Mouse (Mus musculus): ENCODE results near the gene Map4k2. TPM values are rescaled to one million over a fixed set of nuclear protein-coding genes. Genes with fewer than 3 reads are reported as not detected.
A peak's percentile ranks its signal among the peaks of the same experiment; 100 is the strongest.

Map4k2 gene
- total and polyA plus RNA-seq, 3 experiments: 36.1 to 161 (median 38.5) TPM

DNA sequence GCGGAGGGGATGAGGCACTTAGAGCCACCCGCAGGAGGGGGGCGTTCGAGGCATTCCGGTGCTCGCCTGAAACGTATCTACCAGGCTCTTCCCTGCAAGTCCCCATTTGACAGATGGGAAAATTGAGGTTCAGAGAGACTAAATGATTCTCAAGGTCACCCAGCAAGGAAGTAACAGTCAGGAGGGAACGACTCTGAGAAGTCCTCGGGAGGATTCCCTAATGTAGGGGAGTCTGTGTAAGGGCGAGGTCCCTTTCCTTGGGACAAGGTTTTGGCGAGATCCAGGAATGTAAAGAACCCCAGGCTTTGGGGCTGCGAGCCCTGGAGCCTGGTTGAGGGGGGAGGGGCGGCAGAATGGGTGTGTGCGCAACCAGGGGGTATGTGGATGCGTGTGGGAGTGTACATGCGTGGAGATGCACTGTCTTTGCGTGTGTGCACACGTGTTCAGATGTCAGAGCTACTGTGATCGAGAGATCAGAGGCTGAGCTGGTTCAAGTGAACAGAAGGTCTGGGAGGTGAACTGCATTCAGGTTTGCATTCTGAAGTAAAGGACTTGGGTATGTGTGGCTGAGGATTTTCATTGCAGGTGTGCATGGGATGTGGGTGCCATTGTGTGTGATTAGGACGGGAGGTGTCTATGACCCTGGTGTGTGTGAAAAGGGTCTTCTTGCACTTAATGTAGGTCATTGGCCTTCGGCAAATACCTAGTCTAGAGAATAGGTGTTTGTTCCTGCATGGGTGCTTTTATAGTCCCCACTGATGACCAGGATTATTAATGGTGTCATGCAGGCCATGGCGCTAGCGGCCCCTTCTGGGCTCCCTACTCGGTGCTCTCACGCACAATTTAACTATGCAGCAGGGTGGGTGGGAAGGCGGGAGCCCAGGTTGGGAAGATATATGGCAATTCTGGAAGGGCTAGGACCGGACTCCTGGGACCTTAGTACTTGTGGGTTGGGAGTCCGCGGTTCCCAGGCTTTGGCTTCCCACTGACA lies 59.5 kb downstream of the Map4k2 start:
- peak; percentile 29 for DNase-seq

DNA sequence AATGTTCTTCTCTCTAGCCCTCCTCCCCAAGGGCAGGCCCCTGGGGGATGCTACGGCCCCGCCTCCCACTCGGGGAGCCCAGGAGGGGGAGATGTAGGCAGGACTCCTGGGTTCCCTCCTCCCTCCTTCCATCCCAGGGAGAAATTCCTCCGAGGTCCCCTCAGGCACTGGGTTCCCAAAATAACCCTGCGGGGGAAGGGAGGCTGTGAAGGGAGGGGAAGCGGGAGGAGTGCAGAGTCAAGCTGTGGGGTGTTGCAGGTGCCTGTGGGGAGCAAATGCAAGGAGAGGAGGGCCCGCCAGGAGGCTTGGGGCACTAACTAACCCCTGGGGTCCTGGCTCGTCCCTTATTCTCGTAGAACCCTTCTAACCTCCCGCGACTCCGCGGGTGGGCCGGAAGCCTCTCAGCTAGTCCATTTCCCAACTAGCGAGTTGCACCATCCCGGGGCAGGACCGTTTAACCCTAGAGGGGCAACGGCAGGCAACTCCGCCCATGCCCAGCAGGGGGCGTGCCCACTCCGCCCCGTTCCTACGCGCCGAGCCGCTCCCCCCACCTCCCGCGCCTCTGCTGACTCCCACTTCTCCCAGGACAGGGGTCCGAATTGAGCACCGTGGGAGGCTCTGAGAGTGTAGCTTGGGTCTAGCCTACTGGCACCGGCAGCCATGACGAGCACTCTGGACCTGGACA lies 60.3 kb downstream of the Map4k2 start:
- DNase-seq: peak; percentile 85

DNA sequence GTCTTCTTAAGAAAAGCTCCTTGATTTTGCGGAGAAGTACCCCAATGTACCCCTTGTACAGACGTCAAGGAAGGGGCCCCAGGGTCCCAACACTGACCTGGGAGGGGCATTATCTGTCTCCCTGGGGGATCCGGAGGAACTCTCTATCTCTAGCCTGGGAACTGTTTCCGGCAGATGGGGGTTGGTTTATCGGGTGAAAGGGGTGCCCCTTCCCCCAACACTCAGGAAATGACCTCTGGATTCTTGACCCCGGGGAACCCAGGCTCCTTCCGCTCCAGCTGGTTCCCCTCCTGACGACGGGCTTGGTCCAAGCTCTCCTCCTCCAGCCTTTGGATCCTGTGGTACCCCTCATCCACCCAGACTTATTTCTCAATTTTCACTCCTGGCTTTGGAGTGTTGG lies 61.0 kb downstream of the Map4k2 start:
- peak; percentile 58 for DNase-seq

DNA sequence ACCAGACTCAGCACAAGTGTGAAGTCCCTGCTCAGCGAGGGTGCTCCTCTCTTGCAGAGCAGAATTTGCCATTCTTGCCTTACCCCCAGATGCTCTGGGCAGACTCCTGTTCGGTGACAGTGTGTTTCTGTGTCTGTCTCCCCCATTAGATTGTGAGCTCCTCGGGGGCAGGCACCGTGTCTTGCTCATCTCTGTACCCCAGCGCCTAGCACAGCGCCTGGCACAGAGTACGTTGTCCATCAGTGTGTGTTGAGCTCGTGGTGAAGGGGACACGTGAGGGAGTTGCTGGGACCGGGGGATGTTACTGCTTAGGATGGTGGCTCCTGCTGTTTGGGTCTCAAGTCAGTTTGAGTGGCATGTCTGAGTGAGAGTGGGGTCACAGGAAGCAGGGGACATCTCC lies 62.9 kb downstream of the Map4k2 start:
- no peak for DNase-seq

Small RNA genes within 50 kb of the gene (microRNA-seq; reads per million reads assigned to microRNA genes)
- 0.88 to 1.2 reads per million in 2 experiments for gene Mir6989

Other genes starting within 250 kb of the Map4k2 start
- not detected for gene AC131692.1, start 246.7 kb upstream of the Map4k2 start, total RNA-seq (2021)
- not detected in 2 replicates for gene AC131692.1, start 246.7 kb upstream of the Map4k2 start, polyA plus RNA-seq (2012; rRNA removed)
- not detected for gene Naaladl1, start 235.4 kb upstream of the Map4k2 start, total RNA-seq (2021)
- 0.09 and 0.13 TPM in 2 replicates for gene Naaladl1, start 235.4 kb upstream of the Map4k2 start, polyA plus RNA-seq (2012; rRNA removed)
- 10 to 100 TPM; 15.7 to 16.5 TPM for gene Sac3d1, start 222.5 kb upstream of the Map4k2 start, total RNA-seq (2021)
- 92.6 and 97.2 TPM in 2 replicates for gene Sac3d1, start 222.5 kb upstream of the Map4k2 start, polyA plus RNA-seq (2012; rRNA removed)
- gene Snx15, start 212.8 kb upstream of the Map4k2 start, total RNA-seq (2021): 10 to 100 TPM; 27.0 to 28.2 TPM
- 76.8 and 81.1 TPM in 2 replicates for gene Snx15, start 212.8 kb upstream of the Map4k2 start, polyA plus RNA-seq (2012; rRNA removed)
- 1 to 10 TPM; 1.8 to 2.6 TPM for gene Batf2, start 200.2 kb upstream of the Map4k2 start, total RNA-seq (2021)
- 5.0 and 6.6 TPM in 2 replicates for gene Batf2, start 200.2 kb upstream of the Map4k2 start, polyA plus RNA-seq (2012; rRNA removed)
- 10 to 100 TPM; 84.1 to 96.5 TPM for gene Arl2, start 199.6 kb upstream of the Map4k2 start, total RNA-seq (2021)
- 313 and 329 TPM in 2 replicates for gene Arl2, start 199.6 kb upstream of the Map4k2 start, polyA plus RNA-seq (2012; rRNA removed)
- 1 to 10 TPM; 2.4 to 4.1 TPM for gene Majin, start 156.7 kb upstream of the Map4k2 start, total RNA-seq (2021)
- 0.56 and 0.72 TPM in 2 replicates for gene Majin, start 156.7 kb upstream of the Map4k2 start, polyA plus RNA-seq (2012; rRNA removed)
- gene Gpha2, start 114.8 kb upstream of the Map4k2 start, total RNA-seq (2021): 10 to 100 TPM; 18.7 to 23.7 TPM
- gene Gpha2, start 114.8 kb upstream of the Map4k2 start, polyA plus RNA-seq (2012; rRNA removed): 237 and 302 TPM in 2 replicates
- gene Ppp2r5b, start 105.3 kb upstream of the Map4k2 start, total RNA-seq (2021): 100 to 1,000 TPM in 1 of 2 experiments, 10 to 100 TPM in 1; 87.1 to 123 TPM
- 247 and 266 TPM in 2 replicates for gene Ppp2r5b, start 105.3 kb upstream of the Map4k2 start, polyA plus RNA-seq (2012; rRNA removed)
- gene Atg2a, start 99.5 kb upstream of the Map4k2 start, total RNA-seq (2021): 10 to 100 TPM; 31.0 to 36.0 TPM
- gene Atg2a, start 99.5 kb upstream of the Map4k2 start, polyA plus RNA-seq (2012; rRNA removed): 105 and 108 TPM in 2 replicates
- 100 to 1,000 TPM; 129 to 133 TPM for gene Ehd1, start 64.4 kb upstream of the Map4k2 start, total RNA-seq (2021)
- gene Ehd1, start 64.4 kb upstream of the Map4k2 start, polyA plus RNA-seq (2012; rRNA removed): 470 and 474 TPM in 2 replicates
- gene Cdc42bpg, start 34.7 kb upstream of the Map4k2 start, total RNA-seq (2021): 10 to 100 TPM; 14.4 to 24.6 TPM
- gene Cdc42bpg, start 34.7 kb upstream of the Map4k2 start, polyA plus RNA-seq (2012; rRNA removed): 23.7 and 26.6 TPM in 2 replicates
- 10 to 100 TPM; 54.6 to 54.8 TPM for gene Men1, start 6.2 kb upstream of the Map4k2 start, total RNA-seq (2021)
- 71.1 and 71.2 TPM in 2 replicates for gene Men1, start 6.2 kb upstream of the Map4k2 start, polyA plus RNA-seq (2012; rRNA removed)
- gene Sf1, start 22.6 kb downstream of the Map4k2 start, total RNA-seq (2021): 100 to 1,000 TPM; 141 to 286 TPM
- 346 and 350 TPM in 2 replicates for gene Sf1, start 22.6 kb downstream of the Map4k2 start, polyA plus RNA-seq (2012; rRNA removed)
- 10 to 100 TPM; 48.3 to 94.0 TPM for gene Pygm, start 43.3 kb downstream of the Map4k2 start, total RNA-seq (2021)
- 97.8 and 115 TPM in 2 replicates for gene Pygm, start 43.3 kb downstream of the Map4k2 start, polyA plus RNA-seq (2012; rRNA removed)
- 10 to 100 TPM; 31.4 to 37.0 TPM for gene Rasgrp2, start 58.2 kb downstream of the Map4k2 start, total RNA-seq (2021)
- gene Rasgrp2, start 58.2 kb downstream of the Map4k2 start, polyA plus RNA-seq (2012; rRNA removed): 79.6 and 84.5 TPM in 2 replicates
- 10 to 100 TPM; 12.1 to 14.0 TPM for gene Nrxn2, start 77.6 kb downstream of the Map4k2 start, total RNA-seq (2021)
- 14.3 and 18.1 TPM in 2 replicates for gene Nrxn2, start 77.6 kb downstream of the Map4k2 start, polyA plus RNA-seq (2012; rRNA removed)
- under 1 TPM; 0.37 to 0.45 TPM for gene Slc22a12, start 201.9 kb downstream of the Map4k2 start, total RNA-seq (2021)
- 0.11 and 0.32 TPM in 2 replicates for gene Slc22a12, start 201.9 kb downstream of the Map4k2 start, polyA plus RNA-seq (2012; rRNA removed)

All from adrenal gland, adult 2 months (tissue).